Mouse (Mus musculus) layer of hippocampus, adult 9-10 months (tissue): Measurements from ENCODE around the gene Gpc6.
A peak's percentile ranks its signal among the peaks of the same experiment; 100 is the strongest.

Experiments
- DNase-seq: peaks from one replicate; pipeline ENCODE4 v3.0.0; 2022; ENCODE audit warnings: low spot score

Gpc6 gene

DNA sequence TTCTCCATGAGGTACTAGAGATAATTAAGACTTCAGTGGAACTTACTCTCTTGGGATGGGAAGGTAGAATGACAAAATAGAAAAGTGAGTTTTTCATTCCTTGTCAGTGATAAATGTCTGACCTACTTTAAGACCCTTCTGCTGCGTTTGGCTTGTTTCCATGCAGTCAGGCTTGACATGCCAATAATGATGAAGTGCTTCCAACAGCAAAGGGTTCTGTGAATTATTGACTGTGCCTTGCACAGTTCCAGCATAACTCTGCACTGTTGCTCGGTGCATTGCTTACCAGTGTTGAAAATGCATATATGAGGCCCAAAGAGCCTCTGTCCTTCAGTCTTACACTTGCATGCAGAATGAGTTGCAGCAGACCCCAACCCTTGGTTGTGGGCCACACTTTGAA, 548.3 kb downstream of the Gpc6 start:
- DNase-seq = no peak

DNA sequence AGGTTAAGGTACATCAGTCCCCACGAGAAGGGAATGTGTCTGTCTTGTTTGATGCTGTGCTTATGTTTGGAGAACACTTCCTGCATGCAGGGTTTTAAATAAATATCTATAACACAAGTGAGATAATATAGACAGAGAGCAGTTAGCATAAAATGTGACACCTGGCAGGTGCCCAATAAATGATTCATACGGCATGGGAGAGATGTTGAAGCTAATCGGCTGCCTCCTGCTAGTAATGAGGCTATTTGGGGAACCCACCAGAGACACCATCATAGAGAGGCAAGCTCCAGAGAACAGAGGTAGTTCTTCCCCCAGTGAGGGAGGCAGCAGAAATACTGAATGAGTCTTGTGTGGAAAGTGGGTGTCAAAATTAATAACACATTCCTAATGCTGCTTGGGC, 553.8 kb downstream of the Gpc6 start:
- no peak for DNase-seq

DNA sequence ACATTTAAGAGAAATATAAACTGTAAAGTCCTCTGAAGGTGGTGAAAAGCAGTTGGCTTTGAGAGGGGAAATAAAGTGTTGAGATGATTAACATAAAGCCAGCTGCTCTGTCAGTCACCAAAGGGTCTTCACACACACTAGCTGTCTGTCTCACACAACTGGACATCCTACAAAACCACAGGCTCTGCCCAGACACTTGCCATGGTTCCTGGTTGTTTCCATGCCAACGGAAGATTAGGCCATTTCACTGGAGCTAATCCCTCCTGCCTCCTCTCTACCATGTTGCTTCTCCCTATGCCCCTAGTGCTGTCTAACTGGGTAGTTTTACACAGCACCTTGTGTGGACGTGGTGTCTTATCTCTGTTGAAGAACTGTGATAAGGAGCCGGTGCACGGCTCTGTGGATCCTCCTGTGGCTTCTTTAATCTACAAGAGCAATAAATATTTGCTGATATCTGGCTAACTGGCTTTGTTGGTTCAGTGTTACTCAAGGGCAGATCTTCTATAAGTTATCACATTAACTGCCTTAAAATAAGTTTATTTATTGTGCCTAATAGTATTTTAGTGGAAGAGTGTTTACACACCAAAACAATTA, 562.1 kb downstream of the Gpc6 start:
- no peak for DNase-seq

DNA sequence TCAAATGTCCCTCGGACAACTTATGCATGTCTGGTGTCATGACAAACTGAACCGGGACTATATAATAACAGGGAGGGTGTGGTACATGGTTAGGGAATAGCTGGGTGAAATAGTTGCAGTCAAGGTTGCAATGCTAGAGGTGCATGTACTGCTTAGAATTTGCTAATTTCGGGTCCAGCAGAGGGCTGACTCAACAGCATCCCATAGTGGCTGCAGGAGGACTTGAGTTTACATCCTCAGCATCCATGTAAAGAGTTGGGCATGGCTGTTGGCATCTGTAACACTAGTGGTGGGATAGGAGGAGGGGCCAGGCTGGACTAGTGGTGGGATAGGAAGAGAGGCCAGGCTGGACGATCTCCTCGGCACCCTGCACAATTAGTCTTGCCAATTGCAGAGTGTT, 565.4 kb downstream of the Gpc6 start:
- DNase-seq = no peak

DNA sequence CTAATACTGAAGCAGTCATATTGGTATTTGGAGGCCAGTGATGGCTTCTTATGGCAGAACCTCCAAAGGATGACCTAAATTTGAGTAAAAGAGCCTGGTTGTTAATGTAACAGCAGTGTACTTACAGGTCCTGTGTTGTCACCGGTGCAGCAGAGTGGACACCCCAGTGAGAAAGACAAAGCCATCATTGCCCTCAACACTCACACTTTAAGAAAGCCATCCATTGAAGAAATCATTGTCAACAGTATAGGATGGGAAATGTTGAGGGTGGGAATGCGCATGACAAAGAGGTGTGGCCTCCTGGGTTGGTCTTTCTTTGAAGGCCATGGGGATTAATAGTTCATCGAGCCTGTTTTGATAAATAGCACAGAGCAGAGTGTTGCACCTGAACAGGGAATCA, 570.0 kb downstream of the Gpc6 start:
- no peak for DNase-seq

DNA sequence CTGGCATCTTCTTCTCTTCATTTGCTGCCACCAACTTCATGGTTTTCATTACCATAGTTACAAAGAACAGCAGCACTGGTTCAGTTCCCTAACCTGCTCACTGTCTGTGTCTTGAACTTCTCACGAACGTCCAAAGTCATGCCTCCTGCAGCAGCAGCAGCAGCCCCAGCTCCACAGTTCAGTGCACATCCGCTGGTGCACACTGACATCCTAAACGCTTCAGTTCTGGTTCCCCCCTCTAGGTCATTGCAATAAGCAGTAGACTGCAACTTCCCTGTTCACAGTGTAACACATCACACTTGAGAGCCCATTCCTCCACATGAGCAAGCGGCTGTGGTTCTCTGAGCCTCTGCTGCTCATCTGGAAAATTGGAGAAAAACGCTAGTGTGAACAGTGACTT, 573.7 kb downstream of the Gpc6 start:
- no peak for DNase-seq

DNA sequence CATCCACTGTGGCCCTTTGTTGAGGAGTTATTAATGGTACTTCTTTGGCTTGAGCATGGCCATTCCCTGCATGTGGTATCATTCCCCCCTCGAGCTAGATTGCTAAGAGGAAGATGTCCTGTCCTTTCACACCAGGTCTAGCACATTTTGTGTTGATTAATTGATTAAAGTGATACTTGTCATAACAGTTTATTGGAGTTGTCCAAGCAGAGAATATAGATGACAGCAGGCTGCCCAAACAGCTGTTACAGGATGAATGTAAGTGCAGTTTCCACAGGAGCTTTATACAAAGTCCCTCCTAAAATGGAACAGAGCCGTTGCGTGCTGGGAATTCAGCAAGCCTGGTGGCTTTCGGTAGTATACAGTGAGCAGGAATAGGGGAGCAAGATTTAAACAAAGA, 574.2 kb downstream of the Gpc6 start:
- no peak for DNase-seq

DNA sequence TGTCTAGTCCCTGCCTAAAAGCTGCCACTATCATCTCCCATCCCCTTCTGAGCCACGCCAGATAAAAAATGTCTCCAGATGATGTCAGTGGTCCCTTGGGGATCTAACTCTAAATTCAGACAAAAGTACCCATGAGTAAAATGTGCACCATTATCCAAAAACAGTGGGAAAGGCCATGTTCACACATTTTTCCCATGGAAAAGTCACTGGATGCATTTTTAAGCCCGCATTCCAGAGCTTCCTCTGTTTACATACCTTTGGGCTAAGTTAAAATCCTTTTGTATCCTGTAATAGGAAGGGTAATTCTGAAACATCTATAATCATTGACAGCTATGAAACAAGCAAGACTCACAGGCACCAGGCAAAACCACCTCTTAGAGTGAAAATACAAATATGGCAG, 589.7 kb downstream of the Gpc6 start:
- DNase-seq = no peak

DNA sequence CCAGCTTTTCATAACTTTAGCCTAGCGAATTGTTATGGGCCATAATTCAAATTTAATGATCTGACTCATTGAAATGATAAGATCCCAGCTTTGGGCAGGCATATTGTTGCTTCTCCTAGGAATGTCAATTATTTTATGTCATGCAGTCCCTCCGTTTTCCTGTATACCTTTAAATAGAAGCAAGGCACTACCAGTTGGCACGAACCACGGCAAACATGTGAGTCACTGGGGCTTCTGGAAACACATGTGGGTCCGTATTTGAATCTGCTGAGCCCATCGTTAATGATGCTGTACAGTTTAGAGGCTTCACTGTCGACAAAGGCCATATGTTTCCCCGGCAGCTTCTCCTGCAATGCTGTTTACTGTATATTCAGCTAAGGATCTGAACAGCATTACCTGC, 594.5 kb downstream of the Gpc6 start:
- peak; percentile 20 for DNase-seq

DNA sequence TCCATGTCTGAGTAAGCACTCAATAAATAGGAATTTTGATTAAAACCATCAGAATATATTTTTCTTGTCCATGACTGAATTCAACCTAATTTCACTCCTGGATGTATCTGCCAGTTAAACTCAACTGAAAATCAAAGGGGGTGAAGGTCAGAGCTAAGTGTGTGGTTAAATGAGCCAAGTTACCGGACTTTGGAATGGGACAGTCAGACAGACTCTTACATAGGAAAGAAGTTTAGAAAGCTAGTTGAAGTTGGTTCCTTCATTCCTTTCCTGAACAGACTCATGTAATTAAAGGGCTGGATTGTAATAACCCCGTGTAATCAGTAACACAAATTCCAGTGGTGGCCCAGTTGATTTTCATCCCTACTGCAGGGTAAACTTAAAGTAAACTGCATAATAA, 595.6 kb downstream of the Gpc6 start:
- DNase-seq = no peak

DNA sequence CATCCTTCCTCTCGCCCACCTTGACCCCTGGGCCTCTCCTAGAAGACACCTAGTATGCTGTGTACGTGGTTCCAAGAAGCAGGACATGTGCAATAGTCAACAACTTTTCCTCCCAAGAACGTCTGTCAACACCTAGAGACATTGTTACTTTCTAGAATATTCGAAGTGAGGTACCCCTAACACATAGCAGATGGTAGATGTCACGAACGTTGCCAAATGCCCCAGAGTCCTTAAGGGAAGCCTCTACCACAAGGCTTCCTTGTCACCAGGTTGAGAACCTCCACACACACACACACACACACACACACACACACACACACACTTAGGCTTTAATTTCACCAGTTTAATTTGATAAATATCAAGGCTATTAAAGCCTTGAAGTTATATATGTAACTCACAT, 600.0 kb downstream of the Gpc6 start:
- no peak for DNase-seq

DNA sequence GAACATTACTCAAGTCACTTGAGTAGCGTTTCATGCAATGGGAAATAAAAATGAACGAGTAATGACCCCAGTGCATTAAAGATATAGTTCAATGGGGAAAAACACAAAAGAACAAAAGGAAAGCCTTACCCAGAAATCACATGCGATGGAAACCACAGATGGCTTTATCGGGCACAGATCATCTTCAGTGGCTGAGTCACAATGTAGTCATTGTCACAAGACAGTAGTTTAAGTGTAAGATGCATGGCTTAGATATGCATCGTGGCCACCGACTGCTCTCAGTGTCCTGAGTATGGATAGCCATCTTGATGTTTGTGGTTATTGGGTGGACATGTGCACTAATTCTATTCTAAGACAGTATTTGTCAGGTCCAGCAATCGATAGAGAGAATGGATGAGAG, 601.9 kb downstream of the Gpc6 start:
- no peak for DNase-seq

DNA sequence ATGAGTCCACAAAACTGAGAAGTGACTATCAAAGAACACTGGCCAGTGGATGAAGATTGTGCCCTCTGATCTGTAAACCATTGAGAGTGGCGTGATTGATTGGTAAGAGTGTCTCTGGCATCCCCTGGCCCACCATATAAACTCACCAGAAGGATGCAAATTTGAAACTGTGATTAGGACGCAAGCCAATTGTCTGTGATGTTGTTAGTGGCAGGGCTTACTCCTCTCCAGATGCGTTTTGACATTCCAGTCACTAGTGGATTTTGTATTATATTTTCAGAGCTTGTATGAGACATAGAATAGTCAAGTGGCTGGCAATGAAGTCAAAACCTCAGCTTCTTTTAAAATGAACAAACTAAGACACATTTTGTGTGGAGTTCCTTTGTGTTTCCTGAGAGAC, 604.3 kb downstream of the Gpc6 start:
- no peak for DNase-seq

DNA sequence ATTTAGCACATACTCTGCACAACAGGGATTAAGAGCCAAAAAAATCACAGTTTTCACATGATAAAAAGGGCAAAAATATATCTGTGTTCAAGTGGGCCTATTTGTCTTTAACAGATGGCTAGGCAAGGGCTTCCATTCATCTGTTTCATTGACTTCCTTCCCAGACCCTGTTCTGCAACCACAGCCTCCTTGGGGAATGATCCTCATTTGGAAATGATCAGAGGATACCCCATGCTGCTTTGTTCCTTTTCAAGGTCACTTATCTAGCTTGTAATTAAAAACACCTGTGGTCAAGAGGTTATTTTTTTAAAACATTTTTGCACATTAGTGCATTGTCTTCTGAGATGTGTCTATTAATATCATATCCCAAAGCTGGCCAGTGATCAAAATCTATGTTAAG, 627.7 kb downstream of the Gpc6 start:
- DNase-seq = no peak

DNA sequence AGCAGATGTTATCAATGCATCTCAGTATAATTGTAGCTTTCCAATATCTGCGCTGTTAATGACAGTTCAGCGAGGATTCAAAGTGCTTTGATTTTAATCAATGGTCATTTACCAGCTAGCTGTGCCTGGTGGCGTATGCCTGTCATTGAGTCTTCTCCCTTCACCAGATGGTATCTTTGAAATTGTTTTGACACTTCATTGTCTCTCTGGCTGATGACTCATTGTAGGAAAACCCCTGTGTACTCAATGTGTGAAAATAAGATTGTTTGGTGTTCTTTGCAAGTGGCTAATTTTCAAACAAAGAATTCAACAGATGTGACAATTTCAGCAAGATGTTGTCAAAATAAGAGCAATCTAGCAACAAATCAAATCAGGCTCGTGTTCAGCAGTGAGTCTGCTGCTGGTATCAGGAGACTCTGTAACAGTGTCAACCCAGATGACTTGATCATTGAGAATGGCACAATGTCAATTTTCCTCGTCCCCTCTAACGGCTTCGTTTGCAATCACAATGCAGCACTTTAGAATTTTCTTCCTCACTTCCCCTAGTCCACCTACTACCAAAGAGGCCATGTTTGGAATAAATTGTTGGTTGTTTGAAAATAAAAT, 631.7 kb downstream of the Gpc6 start:
- DNase-seq = no peak

DNA sequence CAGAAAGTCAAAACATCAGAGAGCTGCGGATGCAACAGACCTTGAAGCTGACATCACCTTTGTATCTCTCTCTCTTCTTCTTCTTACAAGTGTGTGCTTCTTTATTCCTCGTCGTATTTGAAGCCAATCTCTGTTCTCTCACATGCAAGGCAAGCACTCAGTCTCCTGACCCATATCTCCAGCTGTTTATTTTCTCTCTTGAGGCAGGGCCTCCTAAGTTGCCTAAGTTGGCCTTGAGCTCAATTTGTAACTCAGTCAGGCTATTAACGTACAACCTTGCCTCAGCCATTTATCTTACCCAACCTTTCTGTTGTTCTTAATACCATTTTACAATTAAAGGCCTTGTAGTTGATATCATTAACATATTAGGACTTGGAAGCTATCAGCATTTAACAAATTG, 637.0 kb downstream of the Gpc6 start:
- DNase-seq = no peak

DNA sequence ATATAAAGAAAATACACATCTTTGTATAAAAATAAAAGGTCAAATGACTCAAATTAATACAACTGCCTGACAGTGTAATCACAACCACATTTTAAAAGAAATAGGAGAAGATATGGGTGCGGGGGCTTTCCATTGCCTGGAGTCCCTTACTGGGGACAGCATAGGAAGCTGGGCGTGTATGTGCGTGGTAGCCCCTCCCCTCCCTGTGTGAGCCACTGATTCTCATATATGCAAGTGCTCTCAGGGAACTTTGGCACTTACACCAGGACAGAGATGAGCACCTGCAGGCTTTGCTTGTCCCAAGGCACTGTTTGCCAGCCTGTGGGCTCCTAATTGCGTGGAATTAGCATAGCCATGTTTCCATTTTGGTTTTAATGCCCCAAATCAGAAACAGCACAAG, 644.2 kb downstream of the Gpc6 start:
- no peak for DNase-seq

DNA sequence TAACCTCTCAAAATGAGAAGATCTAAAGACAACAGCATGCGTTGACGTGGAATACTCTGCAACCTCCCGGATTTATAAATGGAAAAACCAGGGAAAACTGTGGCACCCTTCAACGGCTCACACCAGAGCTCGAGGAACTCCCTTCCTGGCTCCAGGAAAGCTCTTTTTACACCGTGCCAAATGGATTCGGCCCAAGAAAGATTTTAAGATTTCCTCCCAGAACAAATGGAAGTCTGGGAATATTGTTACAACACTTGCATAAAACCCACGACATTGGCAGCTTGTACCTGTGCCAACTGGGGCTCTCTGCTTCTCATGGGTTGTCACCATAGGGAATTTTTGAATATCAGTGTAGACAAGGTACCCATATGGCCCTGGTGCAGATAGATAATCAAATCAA, 647.1 kb downstream of the Gpc6 start:
- no peak for DNase-seq

DNA sequence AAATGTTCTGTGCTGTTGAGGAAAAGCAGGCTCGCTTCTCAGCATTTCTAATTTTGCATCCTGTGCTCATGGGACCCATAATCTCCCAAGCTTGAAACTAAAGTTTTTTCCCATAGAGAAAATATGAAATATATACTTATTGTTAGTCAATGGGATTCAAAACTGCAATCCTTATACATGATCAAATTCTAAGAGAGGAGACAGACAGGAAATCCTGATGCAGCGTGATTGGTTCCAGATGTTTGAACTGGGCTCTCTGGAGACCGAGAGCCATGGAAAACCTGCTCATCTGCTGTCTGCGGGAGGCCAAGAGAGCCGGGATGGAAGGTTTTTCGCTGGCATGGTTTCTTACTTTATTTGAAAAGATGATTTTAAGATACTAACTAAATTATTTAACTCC, 649.1 kb downstream of the Gpc6 start:
- no peak for DNase-seq

DNA sequence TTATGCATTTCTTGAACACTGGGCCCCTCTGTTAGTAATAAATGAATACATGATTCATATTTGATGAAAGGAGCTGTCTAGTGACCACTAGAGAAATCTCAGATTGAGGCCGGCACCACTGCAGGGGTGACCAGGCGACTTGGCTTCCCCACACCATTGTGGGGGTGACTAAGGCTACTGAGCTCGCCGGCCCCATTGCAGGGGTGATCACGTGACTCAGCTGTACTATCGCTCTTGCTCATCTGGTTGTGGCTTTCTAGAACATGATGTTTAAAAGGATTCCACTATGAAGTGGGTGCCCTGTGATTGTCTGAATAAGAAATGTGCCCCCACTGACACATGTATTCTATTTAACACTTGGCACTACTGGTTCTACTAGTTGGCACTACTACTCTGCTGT, 656.6 kb downstream of the Gpc6 start:
- DNase-seq = no peak

DNA sequence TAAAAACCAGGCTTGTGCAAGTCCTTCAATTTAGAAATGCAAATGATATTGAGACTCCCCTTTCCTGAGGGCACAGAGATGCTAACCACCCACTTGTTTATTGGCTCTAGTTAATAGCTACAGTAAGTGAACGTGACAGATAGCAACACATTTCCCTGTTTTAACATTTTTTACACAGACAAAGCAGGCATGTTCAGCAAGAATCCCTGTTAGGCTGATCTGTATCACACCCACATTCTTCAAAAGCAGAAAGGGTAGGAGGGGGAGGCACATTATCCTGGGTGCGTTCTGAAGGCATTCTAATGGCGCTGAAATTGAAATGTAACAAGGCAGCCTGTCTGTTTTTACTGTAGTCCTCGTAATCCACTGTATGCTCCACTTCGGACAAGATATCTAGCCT, 674.6 kb downstream of the Gpc6 start:
- no peak for DNase-seq

DNA sequence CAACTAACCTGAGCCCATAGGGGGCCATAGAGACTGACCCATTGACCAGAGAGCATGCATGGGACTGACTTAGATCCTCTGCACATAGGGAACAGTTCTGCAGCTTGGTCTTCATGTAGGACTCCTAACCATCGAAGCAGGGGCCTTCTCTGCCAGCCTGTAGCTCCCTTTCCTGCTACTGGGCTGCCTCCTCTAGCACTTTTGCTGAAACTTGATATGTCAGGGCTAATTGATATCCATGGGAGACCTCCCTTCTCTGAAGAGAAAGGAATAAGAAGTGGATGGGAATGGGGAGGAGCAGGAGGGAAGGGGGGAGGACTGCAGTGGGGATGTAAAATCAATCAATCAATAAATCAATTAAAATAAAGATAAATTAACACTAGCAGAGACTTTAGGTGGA, 678.7 kb downstream of the Gpc6 start:
- DNase-seq = no peak

DNA sequence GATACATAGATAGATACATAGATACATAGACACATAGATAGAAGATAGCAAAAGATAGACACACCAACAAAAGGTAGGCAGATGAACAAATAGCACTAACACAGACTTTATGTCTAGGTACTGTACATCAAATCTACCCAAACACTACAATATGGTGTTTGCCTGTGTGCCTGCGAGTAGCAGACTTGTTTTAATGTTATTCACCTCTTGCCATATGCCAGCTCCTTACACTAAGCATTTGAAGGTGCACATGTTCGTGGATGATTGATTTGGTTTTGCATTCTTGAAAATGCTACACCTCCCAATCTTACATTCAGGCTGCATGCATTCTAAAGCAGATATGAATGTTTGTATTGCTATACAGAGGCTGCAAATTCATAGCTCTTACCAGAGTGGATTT, 680.6 kb downstream of the Gpc6 start:
- DNase-seq = no peak

DNA sequence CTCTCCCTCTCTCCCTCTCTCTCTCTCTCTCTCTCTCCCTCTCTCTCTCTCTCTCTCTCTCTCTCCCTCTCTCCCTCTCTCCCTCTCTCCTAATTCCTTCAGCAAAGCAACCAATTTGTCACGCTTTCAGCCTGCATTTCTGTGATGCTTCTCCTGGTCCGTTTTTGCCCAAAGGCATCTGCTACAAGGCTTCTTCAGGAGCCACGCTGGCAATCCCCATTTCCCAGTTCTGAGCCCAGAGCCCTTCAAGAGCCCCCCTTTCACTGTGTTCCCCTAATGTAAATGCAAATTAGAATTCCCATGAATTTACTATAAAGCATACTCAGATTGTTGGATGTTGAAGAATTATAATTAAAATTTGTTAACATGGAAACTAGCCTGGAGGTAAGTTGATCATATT, 686.0 kb downstream of the Gpc6 start:
- DNase-seq = no peak
